Mouse (Mus musculus) Patski (cell line): ENCODE data around the gene Scrn1. TPM values are rescaled to one million over a fixed set of nuclear protein-coding genes. Genes with fewer than 3 reads are reported as not detected.

ENCODE experiments used
- ATAC-seq: fragments of 100-300 bp; one replicate; pipeline ENCODE4 v1.8.0; 2021
- CTCF ChIA-PET: fragments of 350-600 bp; sonication (Branson Sonifier 250); formaldehyde crosslinking; loops from one replicate; lab custom pipeline; 2022; ENCODE audit warnings: inconsistent platforms; lab: Charles Lee
- POLR2A ChIA-PET: fragments of 350-600 bp; sonication (Branson Sonifier 250); formaldehyde crosslinking; loops from one replicate; lab custom pipeline; 2022; ENCODE audit warnings: antibody characterized with exemption, inconsistent platforms; lab: Charles Lee
- DNase-seq: peaks from one replicate; pipeline ENCODE4 v3.0.0-alpha.2; 2011; ENCODE audit warnings: low read depth, low spot score
- H3K27me3 ChIP-seq: fragments of 371-371 bp; one replicate; pipeline ENCODE4 v1.5.1; 2021
- CTCF ChIP-seq: fragments of 100-300 bp; IDR thresholded peaks from one replicate; pipeline ENCODE4 v1.5.1; 2021
- in situ Hi-C: fragments of 300-500 bp; cut with MboI; formaldehyde crosslinking; loops from 3 replicates; pipeline ENCODE4 v1.11.1; 2018; ENCODE audit warnings: low pct_unique_long_range_greater_than_20kb, mixed read lengths
- polyA plus RNA-seq: library from polyadenylated mRNA; unstranded; gene quantifications from one replicate; pipeline ENCODE4 v1.2.3, GENCODE M21; 2021

Scrn1 gene
- polyA plus RNA-seq, 1 experiment from 2014 or later = 5.2 TPM

GRCm38 (mm10) chr6:54485000-54485399 is 81.3 kb downstream of the Scrn1 start:
- ChIA-PET POLR2A (no interaction called here), CTCF (no interaction called here)
- DNase-seq (no peak), ATAC-seq (no peak)
- peaks cover 5% of the 10 kb centered on the region for H3K27me3 ChIP-seq
- no peak for TF ChIP-seq CTCF
- in situ Hi-C loops = no loop called here

- in situ Hi-C loops = no loop called here
- ChIA-PET POLR2A (no interaction called here), CTCF (interaction anchor here (1.2 kb wide), 1 partner anchor 20 kb away, joined by 3 read pairs; no protein-coding TSS in a partner anchor)
- H3K27me3 ChIP-seq = peaks cover 6% of the 10 kb centered on the region
- TF ChIP-seq CTCF = no peak
- no peak for ATAC-seq
- DNase-seq = no peak
These were observed 84.7 kb downstream of the Scrn1 start for GRCm38 (mm10) chr6:54481390-54482112.

- no peak for ATAC-seq
- CTCF ChIA-PET = interaction anchor here (1.0 to 1.7 kb wide), 3 partner anchors 50 to 90 kb away, joined by 4 to 8 read pairs (median 4); partner anchors contain the start of gene Wipf3
These were observed 87.5 kb downstream of the Scrn1 start for GRCm38 (mm10) chr6:54478646-54479324.

DNA sequence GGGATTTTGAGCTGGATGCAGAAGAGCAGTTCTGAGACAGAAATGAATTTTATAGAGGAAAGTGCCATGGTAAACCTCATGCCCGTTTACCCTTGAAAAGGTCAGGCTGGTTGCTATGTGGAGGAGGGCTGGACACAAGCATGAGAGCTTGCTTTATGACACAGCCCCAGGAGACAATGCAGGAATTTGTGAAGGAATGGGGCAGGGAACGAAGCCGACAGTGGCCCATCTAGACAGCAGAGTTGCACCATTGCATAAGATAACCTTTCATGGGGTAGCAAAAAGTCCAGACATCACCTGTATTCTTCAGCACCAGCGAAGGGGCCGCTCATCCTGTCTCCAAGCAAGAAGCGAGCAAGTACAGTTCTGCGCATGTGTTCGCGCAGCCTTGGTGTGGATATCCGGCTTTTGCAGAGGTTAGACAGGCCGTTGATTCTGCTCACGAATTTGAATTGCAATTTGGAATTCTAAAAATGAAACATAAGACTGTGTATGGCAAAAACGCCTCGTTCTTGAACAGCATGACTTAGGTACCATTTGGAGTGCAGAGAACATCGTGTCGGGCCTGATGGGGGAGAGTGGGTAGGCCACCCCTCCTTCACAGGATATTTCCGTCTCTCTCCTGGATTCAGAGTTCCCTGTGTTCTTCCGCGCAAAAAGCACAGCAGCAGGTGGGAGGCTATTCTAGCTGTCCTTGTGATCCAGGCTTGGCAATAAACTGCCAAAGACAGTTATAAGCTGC is 90.2 kb downstream of the Scrn1 start:
- no peak for DNase-seq
- no peak for ATAC-seq
- POLR2A ChIA-PET = no interaction called here
- peaks cover 12% of the 10 kb centered on the region for H3K27me3 ChIP-seq
- in situ Hi-C loops = no loop called here
- CTCF ChIA-PET = interaction anchor here (1.2 kb wide), 1 partner anchor 84 kb away, joined by 3 read pairs; no protein-coding TSS in a partner anchor
- TF ChIP-seq CTCF = no peak

More at GRCm38 (mm10) chr6:54478646-54479324, 87.5 kb downstream of the Scrn1 start:
- in situ Hi-C loops = no loop called here
- POLR2A ChIA-PET = interaction anchor here (0.8 kb wide), 1 partner anchor 86 kb away, joined by 3 read pairs; no protein-coding TSS in a partner anchor
- H3K27me3 ChIP-seq = peaks cover 6% of the 10 kb centered on the region
- DNase-seq = no peak
- no peak for TF ChIP-seq CTCF

DNA sequence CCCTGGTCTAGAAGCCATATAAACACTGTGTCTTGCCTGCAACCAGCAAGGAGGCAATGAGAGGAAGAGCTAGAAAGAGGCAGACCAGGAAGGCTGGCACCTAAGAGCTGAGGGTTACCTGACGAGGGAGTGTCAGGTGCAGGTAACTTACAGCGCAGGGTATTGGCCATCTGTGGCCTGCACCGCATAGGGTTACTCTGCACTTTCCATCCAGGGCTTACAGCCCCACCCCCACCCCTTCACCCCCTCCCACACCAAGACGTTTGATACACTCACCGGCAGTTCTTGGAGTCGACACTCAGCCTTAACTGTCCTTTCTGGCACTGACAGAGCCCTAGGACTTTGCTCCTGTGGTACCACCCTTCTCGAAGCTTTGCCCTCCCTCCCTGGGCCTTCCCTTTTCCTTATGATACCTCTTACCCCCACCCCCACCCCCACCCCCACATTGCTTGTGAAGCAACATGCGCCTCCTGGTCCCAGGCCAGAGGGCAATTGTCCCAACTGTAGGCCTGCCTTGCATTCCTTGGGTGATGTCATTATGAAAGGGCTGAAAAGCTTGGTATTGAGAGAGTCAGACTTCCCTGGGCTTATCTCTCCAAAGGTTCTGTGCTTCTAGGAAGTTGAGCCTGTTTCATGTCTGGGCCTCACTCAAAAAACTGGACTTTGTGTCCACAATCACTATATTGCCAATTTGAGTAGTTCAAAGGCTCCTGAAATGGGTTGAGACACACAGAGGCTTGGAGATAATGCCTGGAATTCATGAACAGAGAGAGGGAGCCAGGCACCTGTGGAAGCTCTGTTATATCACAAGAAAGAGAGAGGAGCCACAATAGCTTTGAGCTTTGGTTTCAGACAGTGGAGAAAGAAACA is 93.2 kb downstream of the Scrn1 start:
- TF ChIP-seq CTCF = no peak
- in situ Hi-C loops = no loop called here
- CTCF ChIA-PET = interaction anchor here (1.0 kb wide), 2 partner anchors 8 to 10 kb away, joined by 3 to 4 read pairs; no protein-coding TSS in a partner anchor
- no peak for ATAC-seq
- POLR2A ChIA-PET = no interaction called here
- peaks cover 10% of the 10 kb centered on the region for H3K27me3 ChIP-seq
- DNase-seq = no peak

DNA sequence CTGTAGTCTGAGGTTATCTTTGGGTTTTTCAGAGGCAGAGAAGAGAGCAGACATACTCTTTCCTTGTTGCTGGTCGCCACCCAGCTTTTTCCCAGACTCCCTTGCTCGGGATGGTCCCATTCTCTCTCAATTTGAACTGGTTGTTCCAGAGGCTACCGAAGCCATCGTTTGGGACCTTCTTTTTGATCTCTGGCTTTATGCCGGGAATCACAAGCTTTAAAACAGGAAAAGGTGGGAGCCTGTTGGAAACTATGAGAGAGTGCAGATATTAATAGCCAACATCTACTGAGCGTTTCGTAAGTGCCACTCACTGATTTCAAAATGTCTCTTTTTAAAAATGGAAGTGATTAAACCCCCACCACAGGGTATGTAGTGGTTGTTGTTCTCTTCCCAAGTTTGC is 94.4 kb downstream of the Scrn1 start:
- POLR2A ChIA-PET = no interaction called here
- in situ Hi-C loops = no loop called here
- CTCF ChIA-PET = no interaction called here
- no peak for DNase-seq
- ATAC-seq = no peak
- H3K27me3 ChIP-seq = peaks cover 6% of the 10 kb centered on the region
- TF ChIP-seq CTCF = no peak

- peaks cover 27% of the 10 kb centered on the region for H3K27me3 ChIP-seq
- in situ Hi-C loops = no loop called here
These were observed 98.9 kb downstream of the Scrn1 start for GRCm38 (mm10) chr6:54467371-54467770.

GRCm38 (mm10) chr6:54464926-54465325 is 101.4 kb downstream of the Scrn1 start:
- ChIA-PET CTCF (interaction anchor here (1.3 kb wide), 1 partner anchor 8 kb away, joined by 3 read pairs; no protein-coding TSS in a partner anchor), POLR2A (interaction anchor here (0.9 kb wide), 1 partner anchor 17 kb away, joined by 3 read pairs; no protein-coding TSS in a partner anchor)
- ATAC-seq (no peak), DNase-seq (no peak)
- no peak for TF ChIP-seq CTCF
- H3K27me3 ChIP-seq = peaks cover 24% of the 10 kb centered on the region
- in situ Hi-C loops = no loop called here

More at GRCm38 (mm10) chr6:54467371-54467770, 98.9 kb downstream of the Scrn1 start:
- ChIA-PET CTCF (no interaction called here), POLR2A (no interaction called here)
- no peak for ATAC-seq
- DNase-seq = no peak
- TF ChIP-seq CTCF = no peak

GRCm38 (mm10) chr6:54463701-54464458 is 102.4 kb downstream of the Scrn1 start:
- TF ChIP-seq CTCF = no peak
- POLR2A ChIA-PET = interaction anchor here (0.9 kb wide), 1 partner anchor 16 kb away, joined by 3 read pairs; no protein-coding TSS in a partner anchor
- DNase-seq = no peak
- CTCF ChIA-PET = interaction anchor here (1.3 kb wide), 1 partner anchor 9 kb away, joined by 3 read pairs; no protein-coding TSS in a partner anchor
- peaks cover 29% of the 10 kb centered on the region for H3K27me3 ChIP-seq
- in situ Hi-C loops = no loop called here
- ATAC-seq = no peak
